Mouse (Mus musculus) bone marrow macrophage, adult 2 months (primary cell): ENCODE measurements around the gene Tbc1d7.

Source experiments
- CTCF ChIP-seq: IDR thresholded peaks from 2 replicates; pipeline ENCODE4 v1.5.1; 2012; ENCODE audit warnings: low read depth, mild to moderate bottlenecking, low read length, moderate library complexity
- POLR2A ChIP-seq: IDR thresholded peaks from 2 replicates; pipeline ENCODE4 v1.6.1; 2012; ENCODE audit warnings: mild to moderate bottlenecking, low read depth, low read length, borderline replicate concordance

GRCm38 (mm10) chr13:43212338-43212737 lies 41.0 kb upstream of the Tbc1d7 start:
- TF ChIP-seq POLR2A (no peak), CTCF (no peak)
